Mouse (Mus musculus) hindbrain, embryonic 12.5 days (tissue): ENCODE data around the gene Lrrc4b. TPM values are rescaled to one million over a fixed set of nuclear protein-coding genes. Genes with fewer than 3 reads are reported as not detected.

Experiments used
- ATAC-seq: fragments of 200-750 bp; cut with Nextera tagmentation; 2 replicates; pipeline ENCODE4 v1.8.0; 2017; ENCODE audit warnings: moderate TSS enrichment; ENCODE audit not compliant: low FRiP score
- H3K27ac ChIP-seq: fragments of 300-500 bp; sonication (generic); 2 replicates; pipeline ENCODE4 v1.5.1; 2016; ENCODE audit warnings: mild to moderate bottlenecking
- H3K27me3 ChIP-seq: fragments of 300-500 bp; sonication (generic); 2 replicates; pipeline ENCODE4 v1.6.1; 2016; ENCODE audit warnings: mild to moderate bottlenecking
- H3K36me3 ChIP-seq: fragments of 300-500 bp; sonication (generic); 2 replicates; pipeline ENCODE4 v1.6.1; 2016; ENCODE audit warnings: mild to moderate bottlenecking
- H3K4me1 ChIP-seq: fragments of 300-500 bp; sonication (generic); 2 replicates; pipeline ENCODE4 v1.6.1; 2016
- H3K4me2 ChIP-seq: fragments of 300-500 bp; sonication (generic); replicated peaks from 2 replicates; pipeline ENCODE4 v1.6.1; 2016; ENCODE audit warnings: mild to moderate bottlenecking
- H3K4me3 ChIP-seq: fragments of 300-500 bp; sonication (generic); 2 replicates; pipeline ENCODE4 v1.5.1; 2016; ENCODE audit warnings: mild to moderate bottlenecking
- H3K9ac ChIP-seq: fragments of 300-500 bp; sonication (generic); 2 replicates; pipeline ENCODE4 v1.6.1; 2016; ENCODE audit warnings: mild to moderate bottlenecking, moderate library complexity
- H3K9me3 ChIP-seq: fragments of 300-500 bp; sonication (generic); replicated peaks from 2 replicates; pipeline ENCODE4 v1.6.1; 2016; ENCODE audit warnings: mild to moderate bottlenecking
- WGBS: fragments of 180-500 bp; shearing (Covaris S2); methylation state at CpG from one replicate; pipeline ENCODE4 v1.1.7; 2016; 5-methylcytosine and 5-hydroxymethylcytosine counted together
- polyA plus RNA-seq: library from polyadenylated mRNA; unstranded; fragments of >200 nt; fragmentation: Nextera tagmentation; extraction: Ambion mirVana; gene quantifications from 2 replicates; pipeline ENCODE4 v1.2.1, GENCODE M21; 2016

Lrrc4b gene
- polyA plus RNA-seq, 1 experiment from 2014 or later, result 12.7 TPM

- H3K9ac ChIP-seq, result no peak overlapping the region
- H3K4me1 ChIP-seq, result peaks cover 5% of the 10 kb centered on the region
- no peak overlapping the region for H3K27ac ChIP-seq
- H3K4me2 ChIP-seq, result no peak overlapping the region
- H3K27me3 ChIP-seq, result peaks cover 34% of the 10 kb centered on the region
- H3K4me3 ChIP-seq, result no peak overlapping the region
- H3K36me3 ChIP-seq, result peaks cover 8% of the 10 kb centered on the region
- no peaks in the 10 kb centered on the region for H3K9me3 ChIP-seq
- no peak for ATAC-seq
- 100% methylated on average over 1 of the region's 1 CpGs for WGBS
Observed at GRCm38 (mm10) chr7:44484109-44484508, 55.3 kb downstream of the Lrrc4b start.

DNA sequence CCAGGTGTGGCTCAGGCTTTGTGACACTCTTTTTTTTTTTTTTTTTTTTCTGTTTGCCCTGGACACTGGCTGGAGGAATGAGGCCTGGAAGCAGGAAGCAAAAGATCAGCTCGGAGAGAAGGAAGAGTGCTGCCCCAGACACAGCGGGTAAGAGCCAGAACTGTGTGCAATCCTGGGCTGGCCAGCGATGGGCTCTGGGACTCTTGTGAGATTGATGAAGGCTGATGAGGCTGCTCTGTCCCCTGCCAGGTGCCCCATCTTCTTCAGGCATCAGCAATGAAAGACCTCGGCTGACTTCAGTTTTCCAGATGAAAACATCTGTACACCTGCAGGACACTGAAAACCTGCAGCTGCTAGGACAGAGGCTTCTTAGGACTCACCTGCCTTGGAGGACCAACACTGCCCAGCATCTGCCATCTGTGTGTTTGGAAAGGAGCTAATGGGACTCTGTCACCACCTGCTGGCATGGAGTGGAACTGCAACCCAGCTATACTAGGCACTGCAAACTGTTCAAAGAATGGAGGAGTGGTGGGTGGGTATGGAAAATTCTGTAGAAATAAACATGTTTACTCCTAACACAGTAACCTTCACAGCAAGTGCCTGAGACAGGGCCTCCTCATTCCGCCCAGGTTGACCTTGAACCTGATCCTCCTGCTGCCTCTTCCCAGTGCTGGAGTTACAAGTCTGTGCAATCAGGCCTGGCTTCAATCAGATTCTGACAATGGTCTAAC is 56.2 kb downstream of the Lrrc4b start:
- Histone ChIP-seq H3K4me2 (no peak overlapping the region), H3K4me1 (peaks cover 5% of the 10 kb centered on the region), H3K27ac (no peak overlapping the region), H3K36me3 (peaks cover 16% of the 10 kb centered on the region), H3K9ac (no peak overlapping the region), H3K27me3 (peaks cover 25% of the 10 kb centered on the region), H3K4me3 (no peak overlapping the region), H3K9me3 (no peaks in the 10 kb centered on the region)
- peak; percentile 78 for ATAC-seq
- 40% methylated on average over 5 of the region's 5 CpGs for WGBS

- 78% methylated on average over 7 of the region's 7 CpGs for WGBS
- Histone ChIP-seq H3K9ac (no peak overlapping the region), H3K36me3 (peaks cover 23% of the 10 kb centered on the region), H3K27ac (no peak overlapping the region), H3K27me3 (peaks cover 18% of the 10 kb centered on the region), H3K4me2 (no peak overlapping the region), H3K4me3 (no peak overlapping the region), H3K4me1 (peaks cover 5% of the 10 kb centered on the region), H3K9me3 (no peaks in the 10 kb centered on the region)
- no peak for ATAC-seq
Observed at GRCm38 (mm10) chr7:44485572-44486195, 56.9 kb downstream of the Lrrc4b start.

GRCm38 (mm10) chr7:44486927-44487575 is 58.2 kb downstream of the Lrrc4b start:
- Histone ChIP-seq H3K4me3 (no peak overlapping the region), H3K4me1 (peaks cover 5% of the 10 kb centered on the region), H3K9me3 (no peaks in the 10 kb centered on the region), H3K27ac (peak overlapping the region; percentile 19; the same call in 1 of the 2 replicates), H3K36me3 (peaks cover 37% of the 10 kb centered on the region), H3K4me2 (no peak overlapping the region), H3K9ac (0 out of 2 replicates have a peak overlapping the region, but pooled peaks have one; percentile 15), H3K27me3 (peaks cover 7% of the 10 kb centered on the region)
- no peak for ATAC-seq
- WGBS, result 61% methylated on average over 13 of the region's 13 CpGs

DNA sequence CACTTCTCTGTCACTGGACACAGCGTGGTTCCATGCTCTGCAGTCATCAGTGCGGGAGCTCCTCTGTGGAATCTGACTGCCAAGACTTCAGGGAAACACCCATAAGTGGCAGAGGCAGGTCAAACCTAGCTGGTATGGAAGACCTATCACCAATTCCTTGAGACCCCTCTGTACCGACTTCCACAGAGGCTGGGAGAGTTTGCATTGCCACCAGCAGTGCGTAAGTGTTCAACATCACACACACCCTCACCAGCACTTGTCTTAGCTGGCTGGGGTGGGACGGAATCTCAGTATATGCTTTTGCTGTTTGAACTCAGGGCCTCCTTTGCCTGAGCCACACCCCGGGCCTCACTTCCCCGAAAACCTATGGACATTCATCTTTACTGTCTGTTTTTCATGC is 59.1 kb downstream of the Lrrc4b start:
- no peak overlapping the region for H3K27ac ChIP-seq
- H3K36me3 ChIP-seq, result peaks cover 45% of the 10 kb centered on the region
- H3K9ac ChIP-seq, result no peak overlapping the region
- peaks cover 5% of the 10 kb centered on the region for H3K4me1 ChIP-seq
- 89% methylated on average over 7 of the region's 7 CpGs for WGBS
- no peak for ATAC-seq
- H3K27me3 ChIP-seq, result no peaks in the 10 kb centered on the region
- H3K4me2 ChIP-seq, result no peak overlapping the region
- H3K9me3 ChIP-seq, result no peaks in the 10 kb centered on the region
- no peak overlapping the region for H3K4me3 ChIP-seq

DNA sequence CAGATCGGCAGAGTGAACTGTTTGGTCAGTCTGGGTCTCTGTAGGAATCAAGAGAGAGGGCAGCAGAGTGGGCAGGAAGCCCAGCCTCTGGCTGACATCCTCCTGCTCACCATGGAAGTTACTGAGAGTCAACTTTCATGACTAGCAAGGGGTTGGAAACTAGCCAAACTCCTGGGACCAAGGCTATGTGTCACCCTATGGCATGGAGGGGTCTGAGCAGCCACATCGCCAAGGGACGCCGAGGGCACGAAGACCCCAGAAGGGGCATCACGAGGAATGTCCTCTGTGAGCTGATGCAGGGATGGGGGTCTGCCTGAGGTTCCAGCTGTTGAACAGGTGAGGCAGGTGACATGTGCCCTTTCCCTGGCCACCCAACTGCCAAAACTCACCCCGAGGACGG is 59.7 kb downstream of the Lrrc4b start:
- Histone ChIP-seq H3K4me1 (peaks cover 5% of the 10 kb centered on the region), H3K36me3 (peaks cover 51% of the 10 kb centered on the region), H3K4me2 (no peak overlapping the region), H3K4me3 (no peak overlapping the region), H3K9ac (no peak overlapping the region), H3K27ac (no peak overlapping the region), H3K27me3 (no peaks in the 10 kb centered on the region), H3K9me3 (no peaks in the 10 kb centered on the region)
- WGBS, result 94% methylated on average over 8 of the region's 8 CpGs
- no peak for ATAC-seq

DNA sequence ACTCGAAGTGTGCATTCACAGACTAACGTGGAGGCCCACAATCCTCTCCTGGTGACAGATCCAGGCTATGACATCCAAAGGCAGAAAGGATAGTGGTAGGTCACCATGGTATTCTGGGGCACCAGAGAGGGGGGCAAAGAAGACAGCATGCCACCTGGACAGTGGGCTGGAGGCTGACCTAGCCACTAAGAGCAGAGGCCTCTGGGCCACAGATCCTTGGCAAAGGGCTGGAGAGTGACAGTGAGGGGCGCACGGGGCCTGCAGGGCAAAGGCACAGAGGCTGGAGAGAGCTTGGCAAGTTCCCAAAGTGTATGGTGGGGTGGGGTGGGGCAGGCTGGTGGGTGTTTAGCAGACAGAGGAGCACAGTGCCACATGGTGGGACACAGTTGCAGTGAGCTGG is 61.5 kb downstream of the Lrrc4b start:
- H3K4me1 ChIP-seq, result peaks cover 13% of the 10 kb centered on the region
- H3K4me2 ChIP-seq, result no peak overlapping the region
- H3K9ac ChIP-seq, result no peak overlapping the region
- WGBS, result 92% methylated on average over 4 of the region's 4 CpGs
- no peaks in the 10 kb centered on the region for H3K9me3 ChIP-seq
- no peaks in the 10 kb centered on the region for H3K27me3 ChIP-seq
- no peak for ATAC-seq
- H3K36me3 ChIP-seq, result peaks cover 61% of the 10 kb centered on the region
- no peak overlapping the region for H3K27ac ChIP-seq
- no peak overlapping the region for H3K4me3 ChIP-seq

GRCm38 (mm10) chr7:44491391-44491790 is 62.6 kb downstream of the Lrrc4b start:
- no peak for ATAC-seq
- no peak overlapping the region for H3K9ac ChIP-seq
- no peaks in the 10 kb centered on the region for H3K27me3 ChIP-seq
- 96% methylated on average over 5 of the region's 5 CpGs for WGBS
- no peak overlapping the region for H3K4me2 ChIP-seq
- peaks cover 19% of the 10 kb centered on the region for H3K4me1 ChIP-seq
- H3K36me3 ChIP-seq, result peaks cover 61% of the 10 kb centered on the region
- H3K9me3 ChIP-seq, result no peaks in the 10 kb centered on the region
- H3K27ac ChIP-seq, result no peak overlapping the region
- H3K4me3 ChIP-seq, result no peak overlapping the region

DNA sequence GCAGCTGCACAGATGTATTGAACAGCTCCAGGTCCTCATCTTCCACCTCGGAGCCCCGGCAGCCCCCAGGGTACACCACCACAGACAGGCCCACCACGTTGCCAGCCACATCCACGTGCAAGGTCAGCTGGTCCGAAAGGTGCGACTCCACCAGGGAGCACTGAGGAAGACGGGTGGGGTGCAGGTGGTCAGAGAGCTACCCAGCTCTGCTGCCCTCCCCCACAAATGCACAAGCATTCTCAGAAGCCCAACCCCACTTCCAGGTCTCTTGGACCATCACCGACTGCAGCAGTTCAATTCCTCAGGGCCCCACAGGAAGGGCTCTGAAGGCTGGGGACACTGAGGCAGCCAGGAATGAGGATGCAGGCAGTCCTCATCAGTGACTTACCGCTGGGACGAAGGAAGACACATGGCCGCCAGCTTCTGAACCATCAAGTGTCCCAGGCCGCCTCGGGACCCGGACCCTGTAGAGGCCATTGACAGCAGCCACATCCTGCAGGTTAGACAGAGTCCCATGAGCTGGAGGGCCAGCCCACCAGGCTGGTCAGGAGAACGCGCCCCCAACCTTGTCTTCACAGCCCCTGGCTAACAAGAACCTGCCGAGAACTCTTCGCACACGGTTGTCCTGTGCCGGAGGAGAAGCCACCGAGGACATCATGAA is 63.5 kb downstream of the Lrrc4b start:
- Histone ChIP-seq H3K9me3 (no peaks in the 10 kb centered on the region), H3K9ac (no peak overlapping the region), H3K36me3 (peaks cover 61% of the 10 kb centered on the region), H3K4me2 (no peak overlapping the region), H3K4me3 (no peak overlapping the region), H3K27me3 (no peaks in the 10 kb centered on the region), H3K4me1 (peaks cover 19% of the 10 kb centered on the region), H3K27ac (no peak overlapping the region)
- WGBS, result 91% methylated on average over 21 of the region's 21 CpGs
- ATAC-seq, result no peak

GRCm38 (mm10) chr7:44494681-44495080 is 65.9 kb downstream of the Lrrc4b start:
- Histone ChIP-seq H3K4me2 (peak overlapping the region; percentile 82; the same call in 1 of the 2 replicates), H3K27me3 (no peaks in the 10 kb centered on the region), H3K9me3 (no peaks in the 10 kb centered on the region), H3K9ac (0 out of 2 replicates have a peak overlapping the region, but pooled peaks have one; percentile 81), H3K27ac (0 out of 2 replicates have a peak overlapping the region, but pooled peaks have one; percentile 4), H3K36me3 (peaks cover 48% of the 10 kb centered on the region), H3K4me3 (no peak overlapping the region), H3K4me1 (peaks cover 20% of the 10 kb centered on the region)
- ATAC-seq, result no peak
- WGBS, result 95% methylated on average over 12 of the region's 12 CpGs

DNA sequence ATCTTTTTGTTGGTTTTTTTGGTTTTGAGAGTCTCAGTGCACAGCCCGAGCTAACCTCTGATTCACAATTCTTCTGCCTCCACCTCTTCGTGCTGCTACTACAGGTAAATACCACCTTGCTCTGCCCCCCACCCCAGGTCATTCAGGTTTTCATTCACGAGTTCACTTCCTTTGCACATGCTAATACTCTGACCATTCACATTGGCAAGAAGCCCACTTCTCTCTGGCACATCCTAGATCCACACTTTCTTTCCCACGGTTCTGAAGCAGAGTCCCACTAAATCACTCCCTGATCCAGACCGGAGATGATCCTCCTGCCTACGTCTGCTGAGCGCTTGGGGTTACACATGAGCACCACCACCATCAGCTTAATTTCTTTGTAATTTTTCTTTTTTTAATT is 66.3 kb downstream of the Lrrc4b start:
- WGBS, result 89% methylated on average over 7 of the region's 7 CpGs
- no peaks in the 10 kb centered on the region for H3K9me3 ChIP-seq
- peak overlapping the region; percentile 77; the same call in 1 of the 2 replicates for H3K4me3 ChIP-seq
- H3K9ac ChIP-seq, result peak overlapping the region; percentile 81
- H3K4me2 ChIP-seq, result peak overlapping the region; percentile 82
- H3K36me3 ChIP-seq, result peaks cover 44% of the 10 kb centered on the region
- no peak for ATAC-seq
- H3K27ac ChIP-seq, result 0 out of 2 replicates have a peak overlapping the region, but pooled peaks have one; percentile 4
- no peaks in the 10 kb centered on the region for H3K27me3 ChIP-seq
- peaks cover 20% of the 10 kb centered on the region for H3K4me1 ChIP-seq
